Mouse (Mus musculus) limb, embryonic 15.5 days (tissue): ENCODE data around the gene Fam49a. TPM values are rescaled to one million over a fixed set of nuclear protein-coding genes. Genes with fewer than 3 reads are reported as not detected.

Experiments
- ATAC-seq: fragments of 200-750 bp; cut with Nextera tagmentation; 2 replicates; pipeline ENCODE4 v1.8.0; 2017; ENCODE audit warnings: low read depth, moderate TSS enrichment; ENCODE audit not compliant: insufficient number of reproducible peaks, low FRiP score, low TSS enrichment
- H3K27ac ChIP-seq: fragments of 300-500 bp; sonication (generic); 2 replicates; pipeline ENCODE4 v1.5.1; 2015; ENCODE audit warnings: moderate library complexity, mild to moderate bottlenecking, inconsistent platforms
- H3K27me3 ChIP-seq: fragments of 300-500 bp; sonication (generic); 2 replicates; pipeline ENCODE4 v1.6.1; 2015; ENCODE audit warnings: inconsistent platforms
- H3K36me3 ChIP-seq: fragments of 300-500 bp; sonication (generic); 2 replicates; pipeline ENCODE4 v1.6.1; 2015; ENCODE audit warnings: inconsistent platforms
- H3K4me1 ChIP-seq: fragments of 300-500 bp; sonication (generic); 2 replicates; pipeline ENCODE4 v1.6.1; 2015; ENCODE audit warnings: inconsistent platforms
- H3K4me2 ChIP-seq: fragments of 300-500 bp; sonication (generic); 2 replicates; pipeline ENCODE4 v1.6.1; 2015; ENCODE audit warnings: mild to moderate bottlenecking, inconsistent platforms
- H3K4me3 ChIP-seq: fragments of 300-500 bp; sonication (generic); 2 replicates; pipeline ENCODE4 v1.5.1; 2015; ENCODE audit warnings: mild to moderate bottlenecking, inconsistent platforms
- H3K9ac ChIP-seq: fragments of 300-500 bp; sonication (generic); 2 replicates; pipeline ENCODE4 v1.6.1; 2015; ENCODE audit warnings: inconsistent platforms
- H3K9me3 ChIP-seq: fragments of 300-500 bp; sonication (generic); 2 replicates; pipeline ENCODE4 v1.6.1; 2016; ENCODE audit warnings: inconsistent platforms
- WGBS: fragments of 180-500 bp; shearing (Covaris S2); methylation state at CpG from one replicate; pipeline ENCODE4 v1.1.7; 2015; 5-methylcytosine and 5-hydroxymethylcytosine counted together
- polyA plus RNA-seq: library from polyadenylated mRNA; unstranded; fragments of >200 nt; fragmentation: Nextera tagmentation; extraction: Ambion mirVana; gene quantifications from 2 replicates; pipeline ENCODE4 v1.2.1, GENCODE M21; 2015

Gene Fam49a
- 9.8 and 11.6 TPM in 2 replicates for polyA plus RNA-seq

DNA sequence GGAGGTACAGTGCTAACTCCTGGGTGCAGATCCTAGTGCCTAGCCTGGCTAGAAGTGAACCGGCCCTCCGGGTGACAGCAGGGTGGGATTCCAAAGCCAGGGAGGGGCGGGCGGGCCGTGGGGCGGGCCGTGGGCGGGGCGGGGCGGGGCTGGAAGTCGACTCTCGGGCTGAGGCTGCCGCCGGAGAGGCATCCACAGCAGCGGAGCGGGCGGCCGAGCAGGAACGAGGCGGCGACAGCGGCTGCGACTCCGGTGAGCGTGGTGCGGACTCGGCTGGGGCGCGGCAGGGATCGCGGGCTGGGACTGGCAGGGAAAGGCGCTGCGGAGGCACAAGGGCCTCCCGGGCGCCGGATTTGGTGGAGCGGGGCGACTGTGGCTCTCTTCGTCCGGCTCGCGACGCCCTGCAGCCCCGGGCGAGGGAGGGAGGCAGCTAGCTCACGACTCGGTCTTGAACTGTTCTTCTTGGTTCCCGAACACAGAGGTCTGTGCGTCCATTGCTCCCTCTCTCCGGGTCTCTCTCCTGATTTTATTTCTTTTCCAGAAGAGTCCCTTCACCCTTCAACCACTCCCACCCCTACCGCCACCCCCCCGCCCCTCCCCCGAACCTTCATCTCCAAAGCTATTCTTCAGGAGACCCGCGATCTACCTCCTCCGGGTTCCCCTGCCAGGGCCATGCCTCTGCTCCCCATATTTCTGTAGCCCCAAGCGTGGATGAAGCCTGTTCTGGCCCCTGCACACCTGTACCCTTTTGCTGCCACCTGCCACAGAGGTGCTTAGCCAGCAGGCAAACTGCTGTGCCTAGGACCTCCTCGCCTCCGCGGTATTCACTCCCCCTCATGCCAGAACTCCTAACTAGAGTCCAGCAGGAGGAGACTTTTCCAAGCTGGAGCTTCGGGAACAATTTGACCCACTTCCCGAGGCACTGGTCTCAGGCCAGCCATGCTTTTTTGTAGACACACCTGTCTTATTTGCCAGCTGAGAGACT is at the start of gene Fam49a:
Gene Fam49a (plus strand): TSS at position 153 of the 985 bp plus-strand sequence.
- H3K4me1 ChIP-seq: peaks cover 23% of the 10 kb centered on the region
- peak; percentile 79 for ATAC-seq
- H3K4me3 ChIP-seq: peak within 1 kb of the TSS; percentile 71
- 2% methylated on average over 42 of the region's 62 CpGs for WGBS
- H3K9me3 ChIP-seq: no peaks in the 10 kb centered on the region
- no peaks in the 10 kb centered on the region for H3K36me3 ChIP-seq
- no peaks in the 10 kb centered on the region for H3K27me3 ChIP-seq
- H3K9ac ChIP-seq: peak within 1 kb of the TSS; percentile 71
- peak within 1 kb of the TSS; percentile 92 for H3K4me2 ChIP-seq
- H3K27ac ChIP-seq: peak within 1 kb of the TSS; percentile 77

DNA sequence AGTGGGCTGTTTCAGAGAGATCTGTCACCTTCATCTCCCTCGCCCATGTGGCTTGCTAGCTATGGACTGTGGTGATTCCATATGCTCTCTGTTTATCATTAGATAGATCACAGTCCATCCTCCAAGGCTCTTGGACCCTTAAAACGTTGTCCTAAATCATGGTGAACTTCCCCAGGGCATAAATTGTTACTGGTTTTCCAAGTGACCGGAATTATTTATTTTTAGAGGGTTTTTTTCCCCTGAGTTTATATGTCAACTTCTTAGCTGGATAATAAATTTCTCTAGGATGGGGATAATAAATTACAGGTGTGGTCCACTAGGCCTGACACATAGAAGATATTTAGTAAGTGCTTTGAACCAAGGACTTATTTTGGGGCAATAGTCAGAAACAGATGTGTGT is 48.4 kb upstream of the Fam49a start:
- H3K4me3 ChIP-seq: no peak overlapping the region
- H3K36me3 ChIP-seq: no peaks in the 10 kb centered on the region
- H3K9ac ChIP-seq: no peak overlapping the region
- WGBS: 40% methylated on average over 3 of the region's 3 CpGs
- no peaks in the 10 kb centered on the region for H3K9me3 ChIP-seq
- H3K4me2 ChIP-seq: no peak overlapping the region
- no peaks in the 10 kb centered on the region for H3K4me1 ChIP-seq
- no peak overlapping the region for H3K27ac ChIP-seq
- H3K27me3 ChIP-seq: no peaks in the 10 kb centered on the region
- no peak for ATAC-seq

DNA sequence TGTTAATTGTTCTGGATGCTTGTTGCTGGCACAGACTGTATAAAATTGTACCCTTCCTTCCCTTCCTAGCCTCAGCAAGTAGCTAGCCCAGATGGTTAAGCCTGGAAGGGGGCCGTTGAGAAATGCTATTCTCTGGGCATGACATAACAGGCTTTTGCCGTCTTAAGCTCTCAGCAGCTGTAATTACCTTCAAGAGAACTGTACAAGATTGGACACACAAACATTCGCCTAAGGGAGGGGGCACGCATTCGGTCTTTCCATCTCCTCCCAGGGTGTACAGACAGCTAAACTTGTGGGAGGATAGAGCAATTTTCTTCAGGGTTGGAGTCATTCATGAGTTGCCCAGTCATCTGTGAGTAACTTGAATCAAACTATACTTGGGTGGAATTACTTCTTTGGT is 43.0 kb upstream of the Fam49a start:
- no peak overlapping the region for H3K4me3 ChIP-seq
- no peaks in the 10 kb centered on the region for H3K36me3 ChIP-seq
- no peaks in the 10 kb centered on the region for H3K9me3 ChIP-seq
- no peaks in the 10 kb centered on the region for H3K27me3 ChIP-seq
- H3K27ac ChIP-seq: no peak overlapping the region
- no peaks in the 10 kb centered on the region for H3K4me1 ChIP-seq
- no peak overlapping the region for H3K9ac ChIP-seq
- no peak for ATAC-seq
- WGBS: 62% methylated on average over 5 of the region's 5 CpGs
- no peak overlapping the region for H3K4me2 ChIP-seq

DNA sequence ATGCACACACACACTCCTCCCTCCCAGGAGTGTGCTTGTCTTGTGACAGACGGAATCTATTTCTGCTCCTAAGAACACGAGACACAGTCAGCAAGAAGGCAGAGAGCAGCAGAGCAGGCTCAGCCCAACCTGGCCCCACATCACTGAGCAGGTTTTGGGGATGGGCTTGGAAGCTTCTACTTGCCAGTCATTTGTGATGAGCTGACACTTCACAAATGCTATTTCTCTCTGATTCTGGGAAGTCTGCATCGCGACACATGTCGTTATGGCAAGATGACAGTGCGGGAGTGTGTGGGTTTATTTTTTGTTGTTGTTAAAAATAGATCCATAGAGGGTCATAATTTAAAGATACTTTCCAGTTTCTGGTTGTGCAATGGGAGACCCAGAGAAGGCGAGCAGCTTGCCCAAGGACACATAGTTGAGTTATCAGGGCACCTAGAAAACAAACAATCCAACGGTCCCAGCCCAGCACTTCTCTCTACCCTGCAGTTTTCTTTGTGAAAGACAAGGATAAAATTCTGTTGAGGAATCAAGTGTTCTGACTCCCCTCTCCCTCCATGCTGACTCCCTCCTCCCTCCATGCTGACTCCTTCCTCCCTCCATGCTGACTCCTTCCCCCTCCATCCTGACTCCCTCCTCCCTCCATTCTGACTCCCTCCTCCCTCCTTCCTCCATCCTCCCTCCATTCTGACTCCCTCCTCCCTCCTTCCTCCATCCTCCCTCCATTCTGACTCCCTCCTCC is 41.0 kb upstream of the Fam49a start:
- Histone ChIP-seq H3K9ac (no peak overlapping the region), H3K27me3 (no peaks in the 10 kb centered on the region), H3K4me1 (no peaks in the 10 kb centered on the region), H3K4me3 (no peak overlapping the region), H3K4me2 (no peak overlapping the region), H3K36me3 (no peaks in the 10 kb centered on the region), H3K9me3 (no peaks in the 10 kb centered on the region), H3K27ac (no peak overlapping the region)
- ATAC-seq: no peak
- WGBS: 58% methylated on average over 8 of the region's 8 CpGs

DNA sequence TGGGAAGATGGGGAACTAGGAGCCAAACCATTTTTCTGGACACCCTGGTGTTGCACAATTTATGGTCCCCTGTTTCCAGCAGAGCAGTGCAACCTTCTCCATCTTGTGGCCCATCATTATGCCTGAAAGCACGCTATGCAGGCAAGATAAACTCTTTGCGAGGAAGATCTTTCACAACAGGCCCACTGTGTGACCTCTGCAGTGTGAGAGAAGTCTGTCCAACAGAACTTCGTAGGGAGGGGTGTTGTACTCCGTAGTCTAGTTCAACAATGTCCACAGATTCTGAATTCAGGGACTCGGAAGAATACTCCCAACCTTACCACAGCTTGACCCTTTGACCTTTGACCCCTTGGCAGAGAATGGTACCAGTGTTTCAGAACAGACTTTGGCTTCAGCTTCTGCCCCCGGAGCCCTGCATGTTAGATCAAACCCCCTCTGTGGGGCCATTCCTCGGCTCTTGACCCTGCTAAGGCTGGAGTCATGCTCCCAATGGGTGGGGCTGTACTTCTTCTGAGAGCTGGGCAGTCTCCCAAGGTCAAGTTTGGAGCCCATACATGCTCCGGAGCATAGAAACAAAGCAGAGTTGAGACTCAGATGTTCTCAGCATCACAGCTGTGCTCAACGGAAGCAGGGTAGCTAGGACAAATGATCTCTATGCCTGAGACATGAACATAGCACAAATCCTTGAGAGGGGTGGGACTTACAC is 39.2 kb upstream of the Fam49a start:
- no peak overlapping the region for H3K4me2 ChIP-seq
- no peak for ATAC-seq
- no peak overlapping the region for H3K9ac ChIP-seq
- no peaks in the 10 kb centered on the region for H3K9me3 ChIP-seq
- H3K27ac ChIP-seq: no peak overlapping the region
- H3K4me1 ChIP-seq: no peaks in the 10 kb centered on the region
- H3K36me3 ChIP-seq: no peaks in the 10 kb centered on the region
- WGBS: 81% methylated on average over 9 of the region's 9 CpGs
- no peak overlapping the region for H3K4me3 ChIP-seq
- no peaks in the 10 kb centered on the region for H3K27me3 ChIP-seq

- H3K4me2 ChIP-seq: no peak overlapping the region
- no peaks in the 10 kb centered on the region for H3K4me1 ChIP-seq
- H3K36me3 ChIP-seq: no peaks in the 10 kb centered on the region
- no peaks in the 10 kb centered on the region for H3K9me3 ChIP-seq
- H3K27me3 ChIP-seq: no peaks in the 10 kb centered on the region
- H3K9ac ChIP-seq: no peak overlapping the region
- ATAC-seq: no peak
- no peak overlapping the region for H3K4me3 ChIP-seq
- WGBS: 75% methylated on average over 2 of the region's 2 CpGs
- no peak overlapping the region for H3K27ac ChIP-seq
Measured at GRCm38 (mm10) chr12:12223336-12223735, 38.6 kb upstream of the Fam49a start.

DNA sequence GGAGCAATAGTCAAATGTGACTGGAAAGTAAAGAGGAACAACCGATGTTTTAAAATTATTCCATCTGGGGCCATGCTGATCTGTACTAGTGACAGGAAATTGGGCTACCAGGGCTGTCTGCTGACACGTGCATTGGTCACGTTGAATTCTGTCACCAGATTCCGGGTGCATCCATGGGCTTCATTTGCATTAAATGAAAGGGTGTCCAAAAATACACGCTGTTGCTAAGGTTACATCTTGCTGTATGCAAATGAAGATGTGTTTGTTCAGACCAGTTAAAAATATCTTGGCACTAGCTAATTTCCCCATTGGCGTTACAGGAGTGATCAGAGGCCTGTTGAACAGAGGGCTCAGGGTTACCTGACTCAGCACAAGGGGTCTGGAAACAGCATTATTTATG is 36.2 kb upstream of the Fam49a start:
- Histone ChIP-seq H3K9ac (no peak overlapping the region), H3K9me3 (no peaks in the 10 kb centered on the region), H3K36me3 (no peaks in the 10 kb centered on the region), H3K4me2 (no peak overlapping the region), H3K27ac (no peak overlapping the region), H3K4me3 (no peak overlapping the region), H3K27me3 (no peaks in the 10 kb centered on the region), H3K4me1 (no peaks in the 10 kb centered on the region)
- no peak for ATAC-seq
- 81% methylated on average over 6 of the region's 6 CpGs for WGBS

- WGBS: 80% methylated on average over 3 of the region's 3 CpGs
- H3K9ac ChIP-seq: no peak overlapping the region
- H3K27me3 ChIP-seq: no peaks in the 10 kb centered on the region
- H3K36me3 ChIP-seq: no peaks in the 10 kb centered on the region
- ATAC-seq: no peak
- H3K9me3 ChIP-seq: no peaks in the 10 kb centered on the region
- H3K4me2 ChIP-seq: no peak overlapping the region
- no peak overlapping the region for H3K4me3 ChIP-seq
- H3K4me1 ChIP-seq: no peaks in the 10 kb centered on the region
- H3K27ac ChIP-seq: no peak overlapping the region
Measured at GRCm38 (mm10) chr12:12227594-12227993, 34.3 kb upstream of the Fam49a start.

- Histone ChIP-seq H3K4me2 (no peak overlapping the region), H3K27me3 (no peaks in the 10 kb centered on the region), H3K9me3 (no peaks in the 10 kb centered on the region), H3K4me1 (no peaks in the 10 kb centered on the region), H3K9ac (no peak overlapping the region), H3K27ac (no peak overlapping the region), H3K36me3 (no peaks in the 10 kb centered on the region), H3K4me3 (no peak overlapping the region)
- no peak for ATAC-seq
Measured at GRCm38 (mm10) chr12:12230031-12230557, 31.8 kb upstream of the Fam49a start.

DNA sequence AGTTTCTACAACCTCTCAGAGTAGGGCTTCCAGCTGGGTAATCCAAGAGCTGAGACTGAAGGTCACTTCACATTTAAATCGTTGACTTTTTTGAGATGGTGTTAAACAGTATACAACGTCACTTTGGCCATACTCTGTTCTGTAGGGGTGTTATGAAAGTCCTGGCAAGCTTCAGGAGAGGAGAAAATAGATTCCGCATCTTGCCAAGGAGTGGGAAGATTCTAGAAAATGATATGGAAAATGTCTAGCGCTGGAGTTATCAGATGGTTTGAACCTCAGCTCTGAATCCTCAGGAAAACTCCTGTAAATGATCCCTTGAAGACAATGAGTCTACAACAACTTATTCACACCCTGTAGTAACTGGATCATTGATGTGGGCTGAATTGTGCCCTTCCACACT is 29.8 kb upstream of the Fam49a start:
- Histone ChIP-seq H3K27ac (no peak overlapping the region), H3K36me3 (no peaks in the 10 kb centered on the region), H3K4me3 (no peak overlapping the region), H3K9me3 (no peaks in the 10 kb centered on the region), H3K4me2 (no peak overlapping the region), H3K27me3 (no peaks in the 10 kb centered on the region), H3K4me1 (no peaks in the 10 kb centered on the region), H3K9ac (no peak overlapping the region)
- WGBS: 83% methylated on average over 4 of the region's 4 CpGs
- no peak for ATAC-seq

- 54% methylated on average over 5 of the region's 5 CpGs for WGBS
- Histone ChIP-seq H3K9me3 (no peaks in the 10 kb centered on the region), H3K9ac (no peak overlapping the region), H3K4me1 (no peaks in the 10 kb centered on the region), H3K4me2 (no peak overlapping the region), H3K27ac (no peak overlapping the region), H3K4me3 (no peak overlapping the region), H3K36me3 (no peaks in the 10 kb centered on the region), H3K27me3 (no peaks in the 10 kb centered on the region)
- no peak for ATAC-seq
Measured at GRCm38 (mm10) chr12:12236978-12237377, 25.0 kb upstream of the Fam49a start.
